Mouse (Mus musculus) lung, postnatal 36 days (tissue): ENCODE measurements around the gene Vmn2r56.
"Not testable (repeated sequence)": the region's sequence is repeated elsewhere in the genome, so short reads cannot be mapped to it uniquely, and the experiment has no call there.

ENCODE experiments used
- DNase-seq: peaks from one replicate; pipeline ENCODE4 v3.0.0; 2022; ENCODE audit warnings: mixed read lengths

Gene Vmn2r56

GRCm38 (mm10) chr7:12734904-12735303 is at the start of gene Vmn2r56:
Gene Vmn2r56, minus strand, starts transcription at chr7:12735004.
- no peak for DNase-seq

- DNase-seq, result peak; percentile 78
Observed at GRCm38 (mm10) chr7:12780151-12780830, 45.5 kb upstream of the Vmn2r56 start.

- no peak for DNase-seq
Observed at GRCm38 (mm10) chr7:12779782-12780150, 45.0 kb upstream of the Vmn2r56 start.

GRCm38 (mm10) chr7:12779141-12779540 is 44.3 kb upstream of the Vmn2r56 start:
- DNase-seq, result no peak

GRCm38 (mm10) chr7:12774606-12775005 is 39.8 kb upstream of the Vmn2r56 start:
- DNase-seq, result peak; percentile 4

GRCm38 (mm10) chr7:12774111-12774510 is 39.3 kb upstream of the Vmn2r56 start:
- no peak for DNase-seq

- no peak for DNase-seq
Observed at GRCm38 (mm10) chr7:12749431-12750198, 14.8 kb upstream of the Vmn2r56 start.

GRCm38 (mm10) chr7:12684903-12685302 is 49.9 kb downstream of the Vmn2r56 start, which contains the start of gene Vmn2r55:
Gene Vmn2r55, minus strand, starts transcription at chr7:12685003.
- DNase-seq, result not testable (repeated sequence)

GRCm38 (mm10) chr7:12640219-12640618 is 94.6 kb downstream of the Vmn2r56 start, which contains the start of gene Vmn2r54:
Gene Vmn2r54, minus strand, starts transcription at chr7:12640319.
- not testable (repeated sequence) for DNase-seq
